8 mouse cellular contexts compared by ENCODE assay signal in genomic region chr5:115436421-115437124, GRCm38 (mm10). TPM values are rescaled to one million over a fixed set of nuclear protein-coding genes. Genes with fewer than 3 reads are reported as not detected.
DNase-seq lines count a peak whose midpoint lies in the region; ATAC-seq and TF ChIP-seq lines count a peak whose summit lies in the region.

No protein-coding gene starts in this region.

- H3K27ac ChIP-seq in thymus, adult 2 months (ENCODE audit: control insufficient read depth, insufficient read depth, low read length), result no peak overlapping the region
- peak overlapping the region; percentile 99 for H3K27ac ChIP-seq in embryonic facial prominence, embryonic 12.5 days
- peak overlapping the region; percentile 95 for H3K27ac ChIP-seq in heart, embryonic 10.5 days
- peak overlapping the region; percentile 79 for H3K27ac ChIP-seq in kidney, postnatal 0 days
- peak overlapping the region; percentile 86 for H3K27ac ChIP-seq in limb, embryonic 14.5 days (replicated peaks; ENCODE audit: low read depth, low read length)
- peak overlapping the region; percentile 100 for H3K27ac ChIP-seq in neural tube, embryonic 11.5 days (ENCODE audit: low read depth, low read length)

- H3K36me3 ChIP-seq in thymus, adult 2 months (ENCODE audit: control insufficient read depth, insufficient read depth, low read length), result no peaks in the 10 kb centered on the region
- peaks cover 42% of the 10 kb centered on the region for H3K36me3 ChIP-seq in embryonic facial prominence, embryonic 12.5 days
- peaks cover 30% of the 10 kb centered on the region for H3K36me3 ChIP-seq in heart, embryonic 10.5 days
- no peaks in the 10 kb centered on the region for H3K36me3 ChIP-seq in kidney, postnatal 0 days (ENCODE audit: insufficient read depth, low read length)
- H3K36me3 ChIP-seq in limb, embryonic 14.5 days (ENCODE audit: control insufficient read depth, insufficient read depth, low read length), result peaks cover 51% of the 10 kb centered on the region
- H3K36me3 ChIP-seq in neural tube, embryonic 11.5 days (ENCODE audit: control insufficient read depth, insufficient read depth, low read length), result peaks cover 8% of the 10 kb centered on the region

- TF ChIP-seq CTCF in thymus, adult 2 months (IDR thresholded peaks at IDR 0.05; ENCODE audit: borderline replicate concordance, control insufficient read depth, extremely low read depth, insufficient read depth, low read length, poor library complexity), result no peak
- no peak for TF ChIP-seq CTCF in kidney, postnatal 0 days (IDR thresholded peaks at IDR 0.05; ENCODE audit: low read depth)

- H3K9ac ChIP-seq in embryonic facial prominence, embryonic 12.5 days, result peak overlapping the region; percentile 58
- H3K9ac ChIP-seq in kidney, postnatal 0 days (ENCODE audit: low read depth, low read length), result peak overlapping the region; percentile 65
- H3K9ac ChIP-seq in limb, embryonic 14.5 days (ENCODE audit: low read depth, low read length, severe bottlenecking), result peak overlapping the region; percentile 68
- peak overlapping the region; percentile 78 for H3K9ac ChIP-seq in neural tube, embryonic 11.5 days (ENCODE audit: low read length)

- H3K4me1 ChIP-seq in thymus, adult 2 months (replicated peaks; ENCODE audit: control insufficient read depth, insufficient read depth, low read length), result no peaks in the 10 kb centered on the region
- H3K4me1 ChIP-seq in embryonic facial prominence, embryonic 12.5 days, result peaks cover 79% of the 10 kb centered on the region
- peaks cover 61% of the 10 kb centered on the region for H3K4me1 ChIP-seq in heart, embryonic 10.5 days
- H3K4me1 ChIP-seq in kidney, postnatal 0 days (replicated peaks; ENCODE audit: insufficient read depth, low read length), result peaks cover 3% of the 10 kb centered on the region; the same call in 1 of the 2 replicates
- H3K4me1 ChIP-seq in limb, embryonic 14.5 days (ENCODE audit: control insufficient read depth, insufficient read depth, low read length), result peaks cover 50% of the 10 kb centered on the region
- H3K4me1 ChIP-seq in neural tube, embryonic 11.5 days (ENCODE audit: control insufficient read depth, insufficient read depth, low read length), result peaks cover 67% of the 10 kb centered on the region

- peak overlapping the region; percentile 80 for H3K4me2 ChIP-seq in embryonic facial prominence, embryonic 12.5 days (replicated peaks)
- H3K4me2 ChIP-seq in kidney, postnatal 0 days (ENCODE audit: low read length), result peak overlapping the region; percentile 75
- peak overlapping the region; percentile 78 for H3K4me2 ChIP-seq in limb, embryonic 14.5 days (replicated peaks; ENCODE audit: low read depth, low read length, severe bottlenecking)
- peak overlapping the region; percentile 97 for H3K4me2 ChIP-seq in neural tube, embryonic 11.5 days (ENCODE audit: low read depth)

- peak; percentile 11 for DNase-seq in thymus, postnatal 0 days (ENCODE audit: low spot score)
- DNase-seq in thymus, adult 2 months, result no peak
- DNase-seq in heart, embryonic 10.5 days (ENCODE audit: low spot score), result no peak
- DNase-seq in kidney, postnatal 0 days (ENCODE audit: low spot score), result peak; percentile 78
- peak; percentile 76 for DNase-seq in limb, embryonic 14.5 days (ENCODE audit: low spot score)
- DNase-seq in neural tube, embryonic 11.5 days (ENCODE audit: low spot score), result peak; percentile 98
- peak; percentile 68 for DNase-seq in testis, postnatal 10 days (ENCODE audit: low spot score)

- 5% methylated on average over 39 of the region's 43 CpGs for WGBS in thymus, adult 2 months
- WGBS in embryonic facial prominence, embryonic 12.5 days, result under 1% methylated on average over 35 of the region's 43 CpGs
- WGBS in heart, embryonic 10.5 days, result under 1% methylated on average over 37 of the region's 43 CpGs
- 2% methylated on average over 36 of the region's 43 CpGs for WGBS in kidney, postnatal 0 days
- 2% methylated on average over 26 of the region's 43 CpGs for WGBS in limb, embryonic 14.5 days
- WGBS in neural tube, embryonic 11.5 days, result 0% methylated on average over 36 of the region's 43 CpGs

- peak; percentile 88 for ATAC-seq in embryonic facial prominence, embryonic 12.5 days (ENCODE audit: insufficient number of reproducible peaks, insufficient read depth, low FRiP score, low TSS enrichment)
- peak; percentile 60 for ATAC-seq in kidney, postnatal 0 days (replicated peaks; ENCODE audit: low FRiP score, low read depth)
- peak; percentile 85 for ATAC-seq in limb, embryonic 14.5 days (ENCODE audit: low FRiP score, low read depth)
- peak; percentile 89 for ATAC-seq in neural tube, embryonic 11.5 days (ENCODE audit: insufficient read depth, low FRiP score, low TSS enrichment)

- H3K27me3 ChIP-seq in thymus, adult 2 months (ENCODE audit: control insufficient read depth, insufficient read depth, low read length), result no peaks in the 10 kb centered on the region; the same call in 1 of the 2 replicates
- no peaks in the 10 kb centered on the region for H3K27me3 ChIP-seq in embryonic facial prominence, embryonic 12.5 days
- H3K27me3 ChIP-seq in heart, embryonic 10.5 days (ENCODE audit: insufficient read depth, poor library complexity, severe bottlenecking), result no peaks in the 10 kb centered on the region; the same call in 1 of the 2 replicates
- no peaks in the 10 kb centered on the region for H3K27me3 ChIP-seq in kidney, postnatal 0 days (ENCODE audit: insufficient read depth, low read length)
- no peaks in the 10 kb centered on the region for H3K27me3 ChIP-seq in limb, embryonic 14.5 days (ENCODE audit: control insufficient read depth, insufficient read depth, low read length)
- no peaks in the 10 kb centered on the region for H3K27me3 ChIP-seq in neural tube, embryonic 11.5 days (ENCODE audit: control insufficient read depth, insufficient read depth, low read length)

- H3K4me3 ChIP-seq in thymus, adult 2 months (ENCODE audit: control insufficient read depth, insufficient read depth, low read length), result no peak overlapping the region
- H3K4me3 ChIP-seq in embryonic facial prominence, embryonic 12.5 days, result peak overlapping the region; percentile 31
- H3K4me3 ChIP-seq in heart, embryonic 10.5 days, result peak overlapping the region; percentile 69
- peak overlapping the region; percentile 26 for H3K4me3 ChIP-seq in kidney, postnatal 0 days (replicated peaks; ENCODE audit: low read depth, low read length)
- peak overlapping the region; percentile 34 for H3K4me3 ChIP-seq in limb, embryonic 14.5 days (replicated peaks; ENCODE audit: low read length)
- H3K4me3 ChIP-seq in neural tube, embryonic 11.5 days (ENCODE audit: low read depth, low read length), result peak overlapping the region; percentile 34

- no peaks in the 10 kb centered on the region for H3K9me3 ChIP-seq in embryonic facial prominence, embryonic 12.5 days
- H3K9me3 ChIP-seq in heart, embryonic 10.5 days, result no peaks in the 10 kb centered on the region
- no peaks in the 10 kb centered on the region for H3K9me3 ChIP-seq in kidney, postnatal 0 days (replicated peaks; ENCODE audit: low read length)
- no peaks in the 10 kb centered on the region for H3K9me3 ChIP-seq in limb, embryonic 14.5 days (ENCODE audit: control insufficient read depth, low read length)
- H3K9me3 ChIP-seq in neural tube, embryonic 11.5 days (ENCODE audit: control insufficient read depth, low read length), result no peaks in the 10 kb centered on the region

- TF ChIP-seq POLR2A in thymus, adult 2 months (IDR thresholded peaks at IDR 0.05; ENCODE audit: control insufficient read depth, extremely low read depth, insufficient read depth, low read length, poor library complexity), result no peak
- TF ChIP-seq POLR2A in limb, embryonic 14.5 days (IDR thresholded peaks at IDR 0.05; ENCODE audit: borderline replicate concordance, extremely low read depth, insufficient read depth, insufficient read length), result 0 out of 2 replicates have a peak, but pooled peaks have one; percentile 19

RNA-seq across cellular contexts. Expression of gene Msi1, which starts 7.2 kb away (rescaled TPM):
- 2.2 TPM in 2 replicates for polyA plus RNA-seq in thymus, postnatal 0 days (2015; fragmentation: Nextera tagmentation; extraction: Ambion mirVana)
- polyA plus RNA-seq in thymus, adult 2 months (2012; rRNA removed), result 6.1 and 6.6 TPM in 2 replicates
- polyA plus RNA-seq in embryonic facial prominence, embryonic 12.5 days (2016; fragmentation: Nextera tagmentation; extraction: Ambion mirVana), result 38.7 and 40.2 TPM in 2 replicates
- polyA plus RNA-seq in heart, embryonic 10.5 days (2016; fragmentation: Nextera tagmentation; extraction: Ambion mirVana), result 9.6 and 17.1 TPM in 2 replicates
- polyA plus RNA-seq in kidney, postnatal 0 days (2015; fragmentation: Nextera tagmentation; extraction: Ambion mirVana), result 12.4 and 13.3 TPM in 2 replicates
- 40.6 and 51.6 TPM in 2 replicates for polyA plus RNA-seq in limb, embryonic 14.5 days (2012; rRNA removed)
- polyA plus RNA-seq in limb, embryonic 14.5 days (2014; fragmentation: Nextera tagmentation; extraction: Ambion mirVana), result 15.5 and 18.0 TPM in 2 replicates
- polyA plus RNA-seq in neural tube, embryonic 11.5 days (2014; fragmentation: Nextera tagmentation; extraction: Ambion mirVana), result 138 and 147 TPM in 2 replicates

RNA-seq across cellular contexts. Expression of gene Pla2g1b, which starts 29.5 kb away (rescaled TPM):
- polyA plus RNA-seq in thymus, postnatal 0 days (2015; fragmentation: Nextera tagmentation; extraction: Ambion mirVana), result 0.99 TPM in 2 replicates
- 1.2 and 1.8 TPM in 2 replicates for polyA plus RNA-seq in thymus, adult 2 months (2012; rRNA removed)
- not detected in 2 replicates for polyA plus RNA-seq in embryonic facial prominence, embryonic 12.5 days (2016; fragmentation: Nextera tagmentation; extraction: Ambion mirVana)
- 0.48 and 1.4 TPM in 2 replicates for polyA plus RNA-seq in heart, embryonic 10.5 days (2016; fragmentation: Nextera tagmentation; extraction: Ambion mirVana)
- polyA plus RNA-seq in kidney, postnatal 0 days (2015; fragmentation: Nextera tagmentation; extraction: Ambion mirVana), result 0.97 and 0.98 TPM in 2 replicates
- not detected in 2 replicates for polyA plus RNA-seq in limb, embryonic 14.5 days (2012; rRNA removed)
- polyA plus RNA-seq in limb, embryonic 14.5 days (2014; fragmentation: Nextera tagmentation; extraction: Ambion mirVana), result not detected in 2 replicates
- polyA plus RNA-seq in neural tube, embryonic 11.5 days (2014; fragmentation: Nextera tagmentation; extraction: Ambion mirVana), result not detected in 2 replicates

RNA-seq across cellular contexts. Expression of gene Sirt4, which starts 48.0 kb away (rescaled TPM):
- polyA plus RNA-seq in thymus, postnatal 0 days (2015; fragmentation: Nextera tagmentation; extraction: Ambion mirVana), result 17.0 and 17.3 TPM in 2 replicates
- polyA plus RNA-seq in thymus, adult 2 months (2012; rRNA removed), result 47.2 and 48.6 TPM in 2 replicates
- 23.2 and 25.9 TPM in 2 replicates for polyA plus RNA-seq in embryonic facial prominence, embryonic 12.5 days (2016; fragmentation: Nextera tagmentation; extraction: Ambion mirVana)
- polyA plus RNA-seq in heart, embryonic 10.5 days (2016; fragmentation: Nextera tagmentation; extraction: Ambion mirVana), result 18.7 and 19.0 TPM in 2 replicates
- 19.6 and 20.2 TPM in 2 replicates for polyA plus RNA-seq in kidney, postnatal 0 days (2015; fragmentation: Nextera tagmentation; extraction: Ambion mirVana)
- polyA plus RNA-seq in limb, embryonic 14.5 days (2012; rRNA removed), result 69.2 and 82.4 TPM in 2 replicates
- polyA plus RNA-seq in limb, embryonic 14.5 days (2014; fragmentation: Nextera tagmentation; extraction: Ambion mirVana), result 20.4 and 24.1 TPM in 2 replicates
- polyA plus RNA-seq in neural tube, embryonic 11.5 days (2014; fragmentation: Nextera tagmentation; extraction: Ambion mirVana), result 15.5 and 23.5 TPM in 2 replicates

Comparison
In these comparisons a context has a peak if more than half of its experiments do, and no peak if none do; other contexts are left out.
1. DNase-seq: peak in thymus, postnatal 0 days (single experiment), kidney, postnatal 0 days (single experiment), limb, embryonic 14.5 days (single experiment), neural tube, embryonic 11.5 days (single experiment) and testis, postnatal 10 days (single experiment); none in thymus, adult 2 months (single experiment) and heart, embryonic 10.5 days (single experiment).
2. Peak in every context shown above with its lines, with median percentiles within 50 percentile points of each other: ATAC-seq, H3K4me2 ChIP-seq and H3K9ac ChIP-seq.